Mouse (Mus musculus): ENCODE results near the gene Edc3. TPM values are rescaled to one million over a fixed set of nuclear protein-coding genes. Genes with fewer than 3 reads are reported as not detected.
A peak's percentile ranks its signal among the peaks of the same experiment; 100 is the strongest.

Edc3 gene
- total RNA-seq (2021): 1 to 10 TPM; 7.8 to 8.5 TPM
- long read RNA-seq, experiment 1, full-length matches to known transcripts: 14 of 24 reads
- long read RNA-seq, experiment 1, partial matches to known transcripts: 2 of 24 reads
- long read RNA-seq, experiment 1, other reads (novel, unspliced or antisense): 8 of 24 reads
- long read RNA-seq, experiment 2, full-length matches to known transcripts: 21 of 32 reads
- long read RNA-seq, experiment 2, partial matches to known transcripts: 2 of 32 reads
- long read RNA-seq, experiment 2, other reads (novel, unspliced or antisense): 9 of 32 reads

- peak; percentile 93 for DNase-seq
These were observed at the start of gene Edc3 for GRCm38 (mm10) chr9:57708068-57708719. TSS of gene Edc3 (plus strand) at chr9:57708540.

GRCm38 (mm10) chr9:57658970-57659369 is 49.4 kb upstream of the Edc3 start:
- DNase-seq: no peak

- DNase-seq: peak; percentile 60
These were observed 48.6 kb upstream of the Edc3 start for GRCm38 (mm10) chr9:57659774-57660173.

GRCm38 (mm10) chr9:57660501-57660900 is 47.8 kb upstream of the Edc3 start:
- no peak for DNase-seq

- DNase-seq: no peak
These were observed 46.8 kb upstream of the Edc3 start for GRCm38 (mm10) chr9:57661552-57661951.

GRCm38 (mm10) chr9:57664616-57665015 is 43.7 kb upstream of the Edc3 start:
- DNase-seq: no peak

- DNase-seq: no peak
These were observed 41.8 kb upstream of the Edc3 start for GRCm38 (mm10) chr9:57666536-57666935.

- no peak for DNase-seq
These were observed 41.2 kb upstream of the Edc3 start for GRCm38 (mm10) chr9:57667136-57667535.

- DNase-seq: no peak
These were observed 40.5 kb upstream of the Edc3 start for GRCm38 (mm10) chr9:57667817-57668216.

- no peak for DNase-seq
These were observed 40.1 kb upstream of the Edc3 start for GRCm38 (mm10) chr9:57668277-57668676.

GRCm38 (mm10) chr9:57669566-57669965 is 38.8 kb upstream of the Edc3 start:
- DNase-seq: no peak

- DNase-seq: no peak
These were observed 37.3 kb upstream of the Edc3 start for GRCm38 (mm10) chr9:57671037-57671436.

- no peak for DNase-seq
These were observed 36.8 kb upstream of the Edc3 start for GRCm38 (mm10) chr9:57671500-57671899.

GRCm38 (mm10) chr9:57681411-57681810 is 26.9 kb upstream of the Edc3 start:
- no peak for DNase-seq

GRCm38 (mm10) chr9:57683520-57683919 is 24.8 kb upstream of the Edc3 start, which contains the start of gene Cyp1a2:
TSS of gene Cyp1a2 (minus strand) at chr9:57683703.
- no peak for DNase-seq

- DNase-seq: no peak
These were observed 22.3 kb upstream of the Edc3 start for GRCm38 (mm10) chr9:57686011-57686410.

- no peak for DNase-seq
These were observed 20.6 kb upstream of the Edc3 start, which contains the start of gene Cyp1a1 for GRCm38 (mm10) chr9:57687751-57688150. TSS of gene Cyp1a1 (plus strand) at chr9:57687928.

GRCm38 (mm10) chr9:57688158-57688557 is 20.2 kb upstream of the Edc3 start:
- no peak for DNase-seq

GRCm38 (mm10) chr9:57688606-57689005 is 19.7 kb upstream of the Edc3 start:
- DNase-seq: no peak

- DNase-seq: no peak
These were observed 14.2 kb upstream of the Edc3 start for GRCm38 (mm10) chr9:57694108-57694507.

- peak; percentile 45 for DNase-seq
These were observed 11.7 kb upstream of the Edc3 start for GRCm38 (mm10) chr9:57696380-57697285.

GRCm38 (mm10) chr9:57697380-57697779 is 11.0 kb upstream of the Edc3 start:
- no peak for DNase-seq
